Mouse (Mus musculus): ENCODE data around the gene Ddx3x.

GRCm38 (mm10) chrX:13240646-13241425 lies 39.9 kb upstream of the Ddx3x start:
- TF ChIP-seq CTCF (IDR thresholded peaks at IDR 0.05; ENCODE audit: control insufficient read depth, insufficient read depth, low read length), result no peak
- no peak for TF ChIP-seq POLR2A (IDR thresholded peaks at IDR 0.05; ENCODE audit: borderline replicate concordance, control insufficient read depth, low read depth, low read length)
